Mouse (Mus musculus) T-helper 1 cell (primary cell): ENCODE data around the gene Mcoln3.

Experiments
- in situ Hi-C: fragments of 300-600 bp; cut with MboI, MseI; formaldehyde crosslinking; loops from one replicate; pipeline ENCODE4 v1.15.1; 2025; ENCODE audit warnings: high pct_unique_total_duplicates

Mcoln3 gene

GRCm38 (mm10) chr3:146162197-146162596, 44.9 kb downstream of the Mcoln3 start:
- in situ Hi-C loops, result loop anchor here (25.0 kb wide), 1 partner anchor 1750 kb away; no protein-coding TSS in a partner anchor

DNA sequence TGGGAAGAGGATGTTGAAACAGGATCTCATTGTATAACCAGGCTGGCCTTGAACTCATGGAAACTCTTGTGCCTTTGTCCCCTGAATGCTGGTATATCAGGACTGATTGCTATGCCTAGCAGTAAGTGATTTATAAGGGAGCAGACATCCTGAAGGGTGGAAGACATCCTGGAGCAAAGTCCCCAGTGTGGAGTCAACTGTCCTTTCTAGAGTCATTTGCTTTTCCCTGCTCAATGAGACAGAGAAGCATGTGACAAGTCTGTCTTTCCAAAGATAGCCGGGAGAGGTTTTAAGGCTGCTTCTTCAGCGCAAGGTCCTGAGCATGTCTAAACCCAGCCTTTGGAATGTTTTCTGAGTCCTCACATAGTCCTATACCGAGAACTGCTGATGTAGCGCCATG, 52.1 kb downstream of the Mcoln3 start:
- in situ Hi-C loops, result loop anchor here (25.0 kb wide), 1 partner anchor 1757 kb away; no protein-coding TSS in a partner anchor

- in situ Hi-C loops, result loop anchor here (25.0 kb wide), 1 partner anchor 1761 kb away; no protein-coding TSS in a partner anchor
Observed at GRCm38 (mm10) chr3:146173030-146173429, 55.8 kb downstream of the Mcoln3 start.

- in situ Hi-C loops, result loop anchor here (25.0 kb wide), 1 partner anchor 1762 kb away; no protein-coding TSS in a partner anchor
Observed at GRCm38 (mm10) chr3:146174215-146174614, 57.0 kb downstream of the Mcoln3 start.

DNA sequence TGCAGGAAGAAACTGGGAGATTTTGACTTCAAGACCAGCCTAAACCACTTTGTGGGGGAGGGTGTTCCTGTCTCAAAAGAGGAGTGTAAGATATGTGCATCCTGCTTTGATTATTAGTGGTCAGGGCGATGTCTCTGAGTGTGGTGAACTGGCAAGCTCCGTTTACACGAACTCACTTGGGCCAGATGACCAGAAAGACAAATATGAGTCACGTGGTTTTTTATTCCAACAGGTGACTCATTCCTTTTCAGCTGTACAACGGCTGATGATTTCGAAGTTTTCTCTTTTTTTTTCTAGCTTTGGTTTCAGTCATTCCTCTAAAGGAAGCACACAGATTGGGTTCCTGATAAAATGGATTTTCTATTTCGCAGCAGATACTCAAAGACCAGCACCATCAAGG, 60.0 kb downstream of the Mcoln3 start:
- in situ Hi-C loops, result loop anchor here (5.0 kb wide), 2 partner anchors 120 to 230 kb away; no protein-coding TSS in a partner anchor

- in situ Hi-C loops, result loop anchor here (5.0 kb wide), 2 partner anchors 121 to 231 kb away; no protein-coding TSS in a partner anchor
Observed at GRCm38 (mm10) chr3:146177748-146178582, 60.7 kb downstream of the Mcoln3 start.

GRCm38 (mm10) chr3:146180341-146180740, 63.1 kb downstream of the Mcoln3 start:
- in situ Hi-C loops, result loop anchor here (5.0 to 10.0 kb wide), 5 partner anchors 92 to 734 kb away; partner anchors contain the start of genes Gng5 and Spata1

- in situ Hi-C loops, result loop anchor here (5.0 to 10.0 kb wide), 5 partner anchors 91 to 734 kb away; partner anchors contain the start of genes Gng5 and Spata1
Observed at GRCm38 (mm10) chr3:146180986-146181385, 63.7 kb downstream of the Mcoln3 start.

- in situ Hi-C loops, result loop anchor here (5.0 to 10.0 kb wide), 5 partner anchors 87 to 730 kb away; partner anchors contain the start of genes Gng5 and Spata1
Observed at GRCm38 (mm10) chr3:146184992-146185657, 67.9 kb downstream of the Mcoln3 start.

- in situ Hi-C loops, result loop anchor here (10.0 kb wide), 3 partner anchors 239 to 729 kb away; partner anchors contain the start of genes Gng5 and Spata1
Observed at GRCm38 (mm10) chr3:146186033-146186432, 68.8 kb downstream of the Mcoln3 start.

GRCm38 (mm10) chr3:146189933-146190332, 72.7 kb downstream of the Mcoln3 start:
- in situ Hi-C loops, result loop anchor here (10.0 kb wide), 3 partner anchors 235 to 725 kb away; partner anchors contain the start of genes Gng5 and Spata1
